Mouse (Mus musculus): ENCODE data around the gene Hsp90b1.
"Not testable (repeated sequence)": the region's sequence is repeated elsewhere in the genome, so short reads cannot be mapped to it uniquely, and the experiment has no call there.

Hsp90b1 gene

DNA sequence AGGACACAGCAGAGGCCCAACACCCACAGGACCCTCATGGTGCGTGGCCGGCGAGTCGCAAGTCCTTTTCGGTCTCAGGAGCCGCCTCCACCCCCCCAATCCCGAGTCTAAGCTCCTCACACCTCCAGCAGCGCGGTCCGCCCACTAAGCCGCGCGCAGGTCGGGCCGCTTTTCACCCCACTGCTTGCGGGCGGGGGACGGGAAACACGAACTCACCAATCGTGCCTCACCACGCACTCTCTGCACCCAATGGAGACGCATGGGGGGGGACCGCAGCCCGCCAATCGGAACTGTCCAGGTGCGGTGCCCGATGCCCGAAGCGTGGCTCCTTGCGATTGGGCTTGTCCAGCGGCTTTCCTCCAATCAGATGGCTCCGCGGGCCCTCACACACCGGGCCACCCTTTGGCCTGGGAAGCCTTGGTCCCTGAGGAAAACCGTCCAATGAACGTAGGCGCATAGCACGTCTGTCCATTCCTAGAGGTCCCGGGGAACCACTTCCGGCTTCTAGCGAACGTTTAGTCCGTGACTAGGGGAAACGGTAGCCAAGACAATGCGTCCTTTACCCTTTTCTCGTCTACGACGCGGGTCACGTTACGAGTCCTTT lies at the start of gene Hsp90b1, which contains the start of gene Ttc41:
Gene Hsp90b1 (minus strand): TSS at position 192 of the 604 bp plus-strand sequence.
Gene Ttc41 (plus strand): TSS at position 494 of the 604 bp plus-strand sequence.
- DNase-seq = peak; percentile 99

DNA sequence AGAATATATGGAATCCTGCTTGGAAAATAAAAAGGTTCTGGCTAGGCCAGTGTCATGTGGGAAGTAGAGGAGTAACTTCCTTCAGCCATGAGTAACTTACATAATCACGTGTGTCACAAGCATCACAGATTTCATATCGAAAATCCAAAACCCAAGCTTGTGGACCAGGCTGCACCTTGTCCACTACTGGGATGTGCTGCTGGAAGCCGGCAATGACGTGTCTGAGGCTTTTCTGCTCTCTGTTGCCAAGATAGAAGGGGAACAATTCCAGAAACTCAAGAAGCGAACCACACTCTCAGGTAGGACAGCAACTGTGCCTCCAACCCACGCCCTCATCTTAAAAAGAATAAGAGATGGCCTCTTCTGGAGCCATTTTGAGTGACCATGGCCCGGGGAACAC lies 39.0 kb upstream of the Hsp90b1 start:
- no peak for DNase-seq

DNA sequence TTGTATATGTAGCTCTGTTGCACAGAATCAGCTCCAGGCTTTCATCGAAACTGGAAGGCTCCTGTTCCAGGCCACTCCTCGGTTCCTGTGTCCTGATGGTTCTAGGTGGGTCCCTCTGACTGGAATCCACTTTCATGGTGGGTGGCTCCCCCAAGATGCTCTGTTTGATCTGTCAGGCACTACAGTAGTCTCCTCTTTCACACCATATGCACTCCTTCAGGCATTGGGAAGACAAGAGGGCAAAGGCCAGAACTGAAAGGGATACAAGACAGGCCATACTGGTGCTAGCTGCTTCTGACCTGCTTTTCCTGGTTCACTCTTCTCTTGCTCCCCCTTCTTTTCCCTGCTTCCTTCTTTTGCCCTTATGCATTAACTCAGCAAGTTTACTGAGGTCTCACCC lies 37.6 kb upstream of the Hsp90b1 start:
- DNase-seq = no peak

DNA sequence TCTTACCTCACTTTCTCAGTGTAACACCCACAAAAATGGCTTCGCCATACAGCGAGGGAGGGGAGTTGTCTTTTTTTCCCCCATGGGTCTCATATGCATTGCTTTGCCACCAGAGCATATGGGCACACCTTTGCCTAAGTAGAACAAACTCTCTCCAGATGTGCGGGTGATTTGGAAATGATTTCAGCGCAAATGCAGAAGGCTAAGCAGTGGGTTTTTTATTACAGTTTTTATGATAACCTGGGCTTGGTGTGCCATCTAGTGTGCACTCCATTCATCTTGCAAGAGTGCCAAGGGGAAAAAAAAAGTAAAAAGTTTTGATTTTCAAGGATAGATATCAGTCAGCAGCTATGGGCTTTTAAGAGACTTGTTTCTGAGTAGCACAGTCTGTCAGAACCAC lies 29.7 kb upstream of the Hsp90b1 start:
- DNase-seq = no peak

DNA sequence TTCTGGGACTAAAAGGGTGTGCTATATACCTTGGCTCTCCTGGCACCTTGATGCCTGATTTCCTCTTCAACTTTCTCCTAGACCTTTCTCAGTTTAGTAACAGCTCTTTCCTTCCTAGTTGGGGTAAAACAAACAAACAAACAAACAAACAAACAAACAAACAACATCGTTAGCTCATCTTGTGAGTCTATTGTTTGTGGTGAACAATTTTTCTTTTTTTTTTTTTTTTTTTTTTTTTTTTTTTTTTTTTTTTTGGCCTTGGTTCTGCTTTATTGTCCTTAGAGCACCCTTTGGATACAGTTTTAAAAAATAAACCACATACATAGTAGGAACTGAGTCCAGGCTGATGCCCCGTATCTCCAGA lies 26.2 kb upstream of the Hsp90b1 start:
- DNase-seq = no peak

DNA sequence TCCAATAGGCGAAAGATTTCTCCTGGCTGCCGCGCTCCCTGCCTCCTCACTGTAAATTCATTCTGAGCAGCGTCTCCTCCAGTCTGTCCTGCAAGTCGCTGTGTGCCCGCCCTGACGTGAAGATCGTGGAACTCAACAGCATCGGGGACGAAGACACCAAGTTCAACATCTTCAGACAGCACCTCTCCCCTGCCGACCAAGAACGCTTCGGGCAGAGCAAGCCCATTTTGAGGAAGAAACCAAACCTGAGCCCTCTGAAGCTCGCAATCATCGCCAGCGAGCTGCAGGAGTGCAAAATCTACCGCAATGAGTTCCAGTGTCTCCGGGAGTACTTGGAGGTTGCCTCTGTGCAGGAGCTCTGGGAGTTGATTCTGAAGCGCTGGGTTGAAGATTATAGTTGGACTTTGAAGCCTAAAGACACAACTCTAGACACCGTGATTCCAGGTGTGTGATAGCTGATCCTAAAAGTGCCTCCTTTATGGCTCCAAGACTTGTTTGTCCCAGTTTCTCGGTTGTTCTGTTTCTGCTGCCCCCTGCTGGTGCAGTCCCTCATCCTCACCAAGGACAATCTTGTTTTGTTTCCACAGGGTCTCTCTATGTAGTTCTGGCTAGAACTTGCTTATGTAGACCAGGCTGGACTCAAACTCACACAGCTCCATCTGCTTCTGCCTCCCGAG lies 25.7 kb upstream of the Hsp90b1 start:
- peak; percentile 87 for DNase-seq

DNA sequence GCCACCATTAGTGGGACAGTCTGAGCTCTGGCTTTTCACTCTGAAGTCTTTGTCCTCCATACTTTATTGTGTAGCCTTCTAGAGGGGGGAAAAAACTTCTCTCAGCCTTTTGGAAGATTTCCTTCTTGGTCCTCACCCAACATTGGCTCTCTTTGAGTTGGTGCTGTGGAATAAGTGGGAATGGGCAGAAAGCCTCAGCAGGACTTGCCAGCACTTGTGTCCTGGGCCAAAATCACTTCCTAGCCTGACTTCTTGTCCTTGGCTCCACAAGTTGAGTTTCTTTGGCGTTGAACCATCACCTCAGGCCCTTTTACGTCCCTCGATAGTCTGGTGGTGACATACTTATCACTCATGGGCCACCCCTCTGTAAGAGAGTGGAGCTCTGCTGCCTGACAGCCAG lies 22.9 kb upstream of the Hsp90b1 start:
- DNase-seq = no peak

DNA sequence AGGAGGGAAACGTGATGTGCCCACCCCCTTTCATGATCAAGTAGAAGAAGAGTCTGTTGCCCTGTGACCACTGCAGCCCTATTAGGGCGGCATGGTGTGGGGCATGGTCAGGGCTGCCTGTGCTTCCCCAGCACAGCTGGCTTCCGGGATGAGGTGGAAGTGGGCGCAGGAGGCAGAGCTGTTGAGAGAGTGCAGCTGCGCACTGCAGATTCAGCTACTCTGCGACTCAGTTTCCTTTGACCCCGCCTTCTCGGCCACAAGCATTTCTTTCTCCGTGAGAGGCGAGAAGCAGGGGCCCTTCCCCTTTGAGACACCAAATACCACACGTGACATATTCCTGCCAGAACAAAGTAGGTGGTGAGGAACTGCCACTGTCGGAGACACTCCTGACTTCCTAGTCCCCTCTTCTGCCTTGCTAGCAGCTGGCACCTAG lies 22.3 kb upstream of the Hsp90b1 start:
- DNase-seq = peak; percentile 73

DNA sequence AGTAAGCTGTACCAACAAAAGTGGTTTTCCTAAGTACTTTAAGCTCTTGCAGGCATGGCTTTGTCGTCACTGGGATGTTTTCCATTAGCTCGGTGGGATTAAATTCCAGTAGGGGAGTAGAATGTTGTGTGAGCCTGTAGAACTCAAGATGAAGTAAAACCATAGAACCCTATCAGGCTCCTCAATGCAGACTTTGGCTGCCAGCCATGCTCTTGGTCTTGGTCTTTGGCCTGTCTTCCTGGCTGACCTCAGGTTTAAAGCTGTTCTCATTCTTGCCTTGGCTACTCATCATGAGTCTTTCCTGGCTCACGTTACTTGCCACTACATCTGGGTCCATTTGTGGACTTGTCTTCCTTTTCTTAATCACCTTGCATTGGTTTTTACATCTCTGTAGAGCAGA lies 6.8 kb upstream of the Hsp90b1 start:
- no peak for DNase-seq

DNA sequence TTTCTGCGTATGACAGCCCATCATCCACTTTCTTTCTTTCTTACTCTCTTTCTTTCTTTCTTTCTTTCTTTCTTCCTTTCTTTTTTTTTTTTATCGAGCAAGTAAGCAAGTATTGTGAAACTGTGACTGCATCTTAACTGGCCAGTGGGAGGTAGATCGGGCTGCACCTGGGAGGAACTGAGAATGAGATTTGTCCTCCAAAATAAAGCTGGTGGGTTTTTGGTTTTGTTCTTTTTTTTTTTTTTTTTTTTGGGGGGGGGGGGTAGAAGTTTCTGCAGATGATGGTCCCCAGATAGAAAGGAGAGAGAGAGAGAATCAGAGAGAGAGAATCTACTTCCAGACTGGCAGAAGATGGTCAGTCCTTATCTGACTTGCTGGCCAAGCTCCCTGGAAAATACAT lies 1.8 kb upstream of the Hsp90b1 start:
- DNase-seq = no peak

DNA sequence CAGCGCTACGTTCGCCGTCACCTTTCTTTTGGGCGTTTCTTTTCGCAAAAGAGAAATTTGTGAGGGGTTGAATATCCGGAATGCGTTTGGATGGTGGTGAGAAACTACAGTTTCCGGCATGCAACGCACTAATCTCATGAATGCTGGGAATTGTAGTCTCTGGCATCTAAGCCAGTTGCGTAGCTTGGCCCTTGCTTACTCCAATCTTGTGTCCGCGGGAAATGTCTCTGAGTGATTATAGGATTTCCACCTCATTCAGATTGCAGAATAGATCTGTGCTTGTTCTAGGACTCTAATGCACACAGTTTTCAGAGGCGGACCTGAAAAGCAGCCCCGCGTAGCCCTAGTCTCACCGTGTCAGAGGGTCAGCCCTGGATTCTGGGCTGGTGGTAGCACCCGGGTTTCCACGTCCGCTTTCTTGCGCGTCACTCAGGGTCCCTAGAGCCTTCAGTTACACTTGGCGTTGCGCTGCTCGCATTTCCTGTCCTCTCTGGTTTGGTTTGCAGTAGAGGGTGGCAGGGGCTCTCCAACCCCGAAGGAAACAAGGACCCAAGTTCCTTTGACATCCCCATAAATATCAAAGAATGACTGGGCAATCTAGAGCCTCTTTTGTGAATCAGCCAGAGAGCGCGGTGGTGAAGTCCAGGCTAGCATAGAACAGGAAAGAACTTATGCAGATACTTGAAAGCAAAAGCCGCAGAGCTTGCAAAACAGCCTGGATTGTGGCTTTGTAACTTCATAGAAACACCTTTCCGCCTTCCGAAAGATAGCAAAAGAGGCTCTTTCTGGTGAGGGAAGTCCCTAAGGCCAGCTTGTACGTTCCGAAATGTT lies 828 bp upstream of the Hsp90b1 start:
- peak; percentile 94 for DNase-seq

DNA sequence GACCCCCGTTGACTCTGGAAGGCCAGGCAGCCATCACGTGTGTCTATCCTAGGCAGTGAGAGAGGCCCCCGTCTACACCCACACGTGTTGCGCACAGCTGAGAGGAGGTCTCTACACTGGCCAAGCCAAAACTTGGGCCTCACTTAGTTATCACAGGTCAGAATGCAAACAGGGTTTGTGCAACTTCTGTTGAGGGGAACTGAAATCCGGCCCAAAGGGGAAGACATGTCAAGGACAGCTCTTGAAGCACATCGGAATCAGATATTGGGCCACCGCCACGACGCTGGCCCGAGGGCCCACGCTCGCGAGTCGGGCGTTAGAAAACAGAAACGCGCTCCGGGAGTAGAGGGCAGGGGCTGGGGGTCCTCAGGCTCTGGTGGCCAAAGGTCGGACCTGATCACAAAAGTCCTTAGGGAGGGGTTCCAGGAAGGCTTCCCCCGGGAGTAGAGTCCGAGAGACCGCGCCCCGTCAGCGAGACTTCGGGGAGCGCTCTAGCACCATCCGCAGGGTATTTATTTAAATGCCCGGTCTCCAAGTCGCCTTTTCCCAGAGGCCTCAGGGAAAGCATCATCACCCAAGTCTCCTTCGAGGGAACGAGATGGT lies 619 bp downstream of the Hsp90b1 start:
- peak; percentile 59 for DNase-seq

DNA sequence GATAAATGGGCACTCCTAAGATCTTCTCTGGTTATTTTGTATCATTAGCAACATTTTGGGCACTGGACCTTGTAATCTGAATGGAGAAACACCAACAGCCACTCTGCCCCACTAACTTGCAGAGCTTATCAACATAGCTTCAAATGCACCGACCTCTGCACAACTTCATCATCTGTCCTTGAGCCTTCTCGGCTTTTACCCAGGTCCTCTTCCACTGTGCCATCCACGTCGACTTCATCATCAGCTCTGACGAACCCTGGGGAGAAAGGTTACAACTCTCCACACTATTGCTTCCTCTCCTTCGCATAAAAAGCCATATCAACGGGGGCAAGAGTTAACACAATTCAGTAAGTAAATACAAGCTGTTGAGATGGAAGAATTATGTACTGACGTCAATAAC lies 1.2 kb downstream of the Hsp90b1 start:
- no peak for DNase-seq

DNA sequence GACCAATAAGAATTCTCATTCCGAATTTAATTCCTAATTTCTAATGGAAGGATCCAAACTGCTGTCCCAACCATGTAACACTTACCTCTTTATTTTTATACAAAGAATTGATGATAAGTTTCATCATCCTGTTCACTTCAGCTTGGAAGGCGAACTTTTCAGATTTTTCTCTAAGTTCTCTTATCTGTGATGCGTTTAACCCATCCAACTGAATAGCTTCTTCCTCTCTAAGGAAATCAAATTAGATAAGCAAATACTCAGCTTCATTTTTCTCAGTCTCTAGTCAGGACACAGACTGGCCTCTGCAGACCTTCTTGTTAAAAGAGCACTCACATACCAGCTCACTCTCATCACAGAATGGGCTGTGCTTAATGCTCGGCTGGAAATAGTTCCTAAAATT lies 1.9 kb downstream of the Hsp90b1 start:
- no peak for DNase-seq

DNA sequence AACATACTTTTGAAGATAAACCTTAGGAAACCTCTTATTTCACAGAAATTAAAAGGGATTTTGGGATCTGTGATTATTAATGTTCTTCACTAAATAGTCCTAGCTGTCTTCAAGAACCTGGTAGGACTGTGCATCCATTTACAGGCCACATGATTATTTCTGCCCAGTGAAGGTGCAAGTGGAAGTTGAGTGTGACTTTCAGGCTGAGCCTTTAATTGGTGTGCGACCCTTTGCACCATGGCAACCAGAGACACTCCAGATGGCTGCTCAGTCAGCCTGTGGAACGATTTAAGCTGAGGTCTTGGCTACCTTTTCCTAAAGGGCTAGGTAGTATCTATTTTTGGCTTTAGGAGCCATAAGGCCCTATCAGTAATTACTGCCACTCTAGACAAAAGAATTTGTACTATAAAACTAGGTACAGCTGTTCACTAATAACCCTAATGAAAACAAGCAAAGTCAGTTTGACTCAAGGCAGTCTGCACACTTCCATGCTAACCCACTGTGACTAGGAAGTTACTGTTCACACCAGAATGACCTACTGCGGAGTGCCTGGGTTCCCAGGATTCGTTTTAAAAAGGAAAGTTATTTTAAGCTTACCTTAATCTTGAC lies 2.9 kb downstream of the Hsp90b1 start:
- peak; percentile 28 for DNase-seq

DNA sequence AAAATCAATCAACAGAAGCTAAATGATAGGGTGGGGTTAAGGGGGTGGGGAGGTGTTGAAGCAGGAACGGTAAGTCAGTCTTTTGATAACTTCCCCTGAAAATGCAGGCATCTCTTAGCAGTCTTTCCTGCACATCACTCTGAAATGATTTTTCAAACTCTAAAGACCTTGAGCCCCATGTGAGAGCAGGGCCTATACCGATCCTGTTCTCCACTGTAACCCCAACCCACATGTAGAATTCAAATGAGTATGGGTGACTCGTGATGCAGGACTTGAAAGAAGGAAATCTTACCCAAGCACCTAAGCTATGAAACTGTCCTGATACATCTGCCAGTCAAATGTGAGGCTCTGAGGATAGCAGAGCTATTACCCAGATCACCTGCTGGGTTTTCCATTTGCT lies 4.3 kb downstream of the Hsp90b1 start:
- no peak for DNase-seq

DNA sequence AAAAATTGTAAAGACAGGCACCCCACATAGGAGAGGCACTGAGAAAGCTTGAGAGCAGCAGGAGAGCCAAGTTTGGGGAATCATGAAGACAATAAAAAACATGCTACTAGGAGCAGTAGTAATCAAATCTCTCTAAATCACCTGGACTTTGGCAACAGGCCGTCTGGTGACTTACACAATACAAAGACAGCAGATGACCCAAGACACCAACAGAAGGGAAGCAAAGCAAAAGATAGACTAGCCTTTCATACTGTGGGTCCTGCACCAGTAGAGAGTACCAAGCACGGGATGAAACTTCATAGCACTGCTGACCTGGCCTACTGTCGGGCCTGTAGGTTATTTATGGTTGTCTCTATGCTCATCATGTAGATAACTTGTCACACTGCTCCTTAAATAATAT lies 5.1 kb downstream of the Hsp90b1 start:
- DNase-seq = no peak

DNA sequence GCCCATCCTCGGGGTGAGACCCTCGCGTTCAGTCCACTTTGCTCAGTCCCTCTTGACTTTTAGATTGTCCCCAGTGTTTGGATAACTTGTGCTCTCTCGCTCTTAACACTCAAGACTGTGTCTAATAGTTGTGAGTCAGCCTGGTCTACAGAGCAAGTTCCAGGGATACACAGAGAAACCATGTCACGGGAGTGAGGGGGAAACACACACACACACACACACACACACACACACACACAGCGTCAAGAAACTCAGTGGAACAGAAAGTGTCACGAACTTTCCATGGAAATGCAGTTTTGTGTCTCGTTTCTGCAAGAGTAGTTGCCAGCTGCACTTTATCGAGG lies 19.3 kb downstream of the Hsp90b1 start:
- not testable (repeated sequence) for DNase-seq

DNA sequence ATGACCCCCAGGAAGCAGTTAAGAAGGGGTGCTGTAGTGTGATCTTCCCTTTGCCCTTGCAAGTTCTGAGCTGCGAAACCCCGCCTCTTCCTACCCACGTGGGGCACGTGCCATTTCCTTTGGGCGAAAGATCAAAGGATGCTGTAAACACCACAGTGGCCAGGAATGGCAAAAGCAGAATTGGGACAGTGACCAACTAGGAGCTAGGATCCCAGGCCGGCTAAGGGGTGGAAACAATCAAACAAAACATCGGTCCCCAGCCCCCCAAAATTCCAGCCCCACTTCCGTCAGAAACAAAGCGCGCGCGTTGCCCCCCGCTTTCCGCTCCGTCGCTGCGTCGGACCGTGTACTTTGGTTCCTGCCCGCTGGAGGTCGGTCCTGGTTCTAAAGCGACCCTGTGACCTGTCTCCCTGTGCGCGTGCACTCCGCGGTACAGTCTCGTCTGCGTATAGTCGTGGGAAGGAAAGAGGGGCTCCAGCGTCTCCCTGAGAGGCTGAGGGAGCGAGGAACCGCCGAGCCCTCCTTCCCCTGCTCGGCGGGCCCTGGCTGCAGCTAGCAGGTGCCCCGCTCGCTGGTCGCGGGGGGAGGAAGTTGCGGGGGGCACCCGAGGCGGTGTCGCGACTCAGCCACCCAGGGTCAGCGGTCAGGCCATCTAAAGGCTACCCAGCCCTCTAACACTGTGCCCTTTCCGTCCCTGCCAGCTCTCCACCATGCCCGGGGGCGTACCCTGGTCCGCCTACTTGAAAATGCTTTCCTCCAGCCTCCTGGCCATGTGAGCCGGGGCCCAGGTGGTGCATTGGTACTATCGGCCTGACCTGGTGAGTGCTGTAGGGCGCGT lies 19.9 kb downstream of the Hsp90b1 start:
- DNase-seq = peak; percentile 86

DNA sequence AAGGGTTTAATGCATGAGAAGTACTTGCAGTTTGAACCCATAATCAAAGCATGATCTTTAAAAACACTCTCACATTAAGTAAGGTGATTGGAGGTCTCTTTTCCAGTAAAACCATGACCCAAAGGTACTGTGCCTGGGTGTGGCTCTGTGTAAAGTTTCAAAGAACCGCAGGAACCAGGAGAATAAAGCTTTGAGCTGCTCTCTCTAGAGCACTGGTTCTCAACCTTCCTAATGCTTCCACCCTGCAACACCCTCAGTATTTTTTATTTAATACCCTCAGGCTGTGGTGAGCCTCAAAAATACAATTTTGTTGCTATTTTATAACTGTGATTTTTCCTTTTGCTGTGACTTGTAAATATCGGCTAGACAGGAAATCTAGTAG lies 20.5 kb downstream of the Hsp90b1 start:
- DNase-seq = not testable (repeated sequence)

DNA sequence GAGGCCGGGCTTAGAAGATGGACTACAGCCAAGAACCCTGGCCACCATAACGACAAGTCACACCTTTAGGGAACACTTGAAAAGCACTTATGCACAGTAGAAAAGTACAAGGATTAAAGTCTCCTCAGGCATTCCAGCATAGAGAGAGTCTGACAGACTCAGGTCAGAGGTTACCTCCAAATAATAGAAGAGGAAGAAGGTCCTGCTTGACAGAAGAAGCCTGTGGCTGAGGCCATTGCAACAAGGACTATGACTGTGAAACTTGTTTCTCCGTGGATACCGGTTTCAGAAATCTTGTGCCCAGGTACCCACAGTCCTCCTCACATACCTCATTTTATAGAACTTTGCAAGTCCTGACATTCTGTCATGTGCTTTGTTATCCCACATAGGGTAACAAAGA lies 34.8 kb downstream of the Hsp90b1 start:
- not testable (repeated sequence) for DNase-seq

Measured in embryo, embryonic 11 days (tissue).